ENCODE assay signal across 8 mouse cellular contexts in genomic region chr3:8245195-8245789, GRCm38 (mm10).
DNase-seq lines count a peak whose midpoint lies in the region; ATAC-seq lines count a peak whose summit lies in the region.
"Not testable (repeated sequence)": the region's sequence is repeated elsewhere in the genome, so short reads cannot be mapped to it uniquely, and the experiment has no call there.

No protein-coding gene starts in this region.

- 74% methylated on average over 2 of the region's 2 CpGs for WGBS in stomach, embryonic 14.5 days

- not testable (repeated sequence) for H3K9me3 ChIP-seq in stomach, embryonic 14.5 days (ENCODE audit: control insufficient read depth, low read depth, low read length)

- DNase-seq in CD4-positive helper T cell, adult 2 months (ENCODE audit: low read depth, low spot score): peak; percentile 70
- DNase-seq in adrenal gland, postnatal 25 days: peak; percentile 20
- peak; percentile 85 for DNase-seq in embryo, embryonic 9.5 days (ENCODE audit: extremely low spot score)
- peak; percentile 21 for DNase-seq in heart, adult 8-10 months (ENCODE audit: low spot score)
- peak; percentile 17 to 19 for DNase-seq in kidney, adult 8-10 months
- DNase-seq in liver: peak; percentile 60
- DNase-seq in naive thymus-derived CD4-positive, alpha-beta T cell, adult 2 months (ENCODE audit: low read depth): peak; percentile 79

- H3K4me1 ChIP-seq in stomach, embryonic 14.5 days (ENCODE audit: control insufficient read depth, insufficient read depth, low read length): not testable (repeated sequence)

- not testable (repeated sequence) for H3K4me2 ChIP-seq in stomach, embryonic 14.5 days (replicated peaks; ENCODE audit: low read depth, low read length)

- not testable (repeated sequence) for H3K27me3 ChIP-seq in stomach, embryonic 14.5 days (ENCODE audit: control insufficient read depth, insufficient read depth, low read length)

- H3K4me3 ChIP-seq in stomach, embryonic 14.5 days (ENCODE audit: low read depth, low read length): not testable (repeated sequence)

- H3K9ac ChIP-seq in stomach, embryonic 14.5 days (replicated peaks; ENCODE audit: low read depth, low read length): not testable (repeated sequence)

- not testable (repeated sequence) for H3K36me3 ChIP-seq in stomach, embryonic 14.5 days (ENCODE audit: control insufficient read depth, insufficient read depth, low read length)

- ATAC-seq in stomach, embryonic 14.5 days (ENCODE audit: insufficient number of reproducible peaks, insufficient read depth, low FRiP score, low read depth): peak; percentile 93

- H3K27ac ChIP-seq in stomach, embryonic 14.5 days (ENCODE audit: low read length): not testable (repeated sequence)

Comparison
In these comparisons a context has a peak if more than half of its experiments do, and no peak if none do; other contexts are left out.
1. DNase-seq: peak in every context shown above with its lines; median percentile 85 in embryo, embryonic 9.5 days; 79 in naive thymus-derived CD4-positive, alpha-beta T cell, adult 2 months; 70 in CD4-positive helper T cell, adult 2 months; 60 in liver; 21 in heart, adult 8-10 months; 20 in adrenal gland, postnatal 25 days; 18 in kidney, adult 8-10 months.